Mouse (Mus musculus) testis, postnatal 10 days (tissue): Measurements from ENCODE around the gene Med15.
A peak's percentile ranks its signal among the peaks of the same experiment; 100 is the strongest.

Source experiments
- DNase-seq: peaks from one replicate; pipeline ENCODE4 v3.0.0; 2021; ENCODE audit warnings: low spot score

Gene Med15

DNA sequence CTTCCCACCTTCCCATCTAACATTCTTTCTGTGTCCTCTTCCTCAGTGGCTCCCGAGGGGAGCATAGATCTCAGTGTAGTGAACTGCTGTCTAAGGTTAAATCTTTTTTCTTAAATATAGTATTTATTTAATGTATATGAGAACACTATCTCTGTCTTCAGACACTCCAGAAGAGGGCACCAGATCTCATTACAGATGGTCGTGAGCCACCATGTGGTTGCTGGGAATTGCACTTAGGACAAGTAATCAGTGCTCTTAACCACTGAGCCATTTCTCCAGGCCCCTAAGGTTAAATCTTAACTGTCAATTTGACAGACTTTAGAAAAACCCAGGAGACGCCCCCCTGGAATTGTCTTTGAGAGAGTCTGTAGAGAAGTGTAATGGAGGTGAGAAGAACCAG, 670 bp downstream of the Med15 start:
- DNase-seq = no peak

DNA sequence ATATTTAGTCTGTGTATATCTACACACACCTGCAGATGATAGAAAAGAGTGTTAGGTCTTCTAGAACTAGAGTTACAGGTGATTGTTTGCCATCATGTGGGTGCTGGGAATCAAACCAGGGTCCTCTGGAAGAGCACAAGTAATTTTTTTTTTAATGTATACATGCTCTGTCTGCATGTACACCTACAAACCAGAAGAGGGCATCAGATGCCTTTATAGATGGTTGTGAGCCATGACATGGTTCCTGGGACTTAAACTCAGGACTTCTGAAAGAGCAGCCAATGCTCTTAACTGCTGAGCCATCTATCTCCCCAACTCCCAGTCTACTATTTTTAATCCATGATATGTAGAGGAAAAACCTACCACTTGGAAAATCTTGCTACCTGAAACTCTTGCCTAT, 2.7 kb downstream of the Med15 start:
- DNase-seq = no peak

DNA sequence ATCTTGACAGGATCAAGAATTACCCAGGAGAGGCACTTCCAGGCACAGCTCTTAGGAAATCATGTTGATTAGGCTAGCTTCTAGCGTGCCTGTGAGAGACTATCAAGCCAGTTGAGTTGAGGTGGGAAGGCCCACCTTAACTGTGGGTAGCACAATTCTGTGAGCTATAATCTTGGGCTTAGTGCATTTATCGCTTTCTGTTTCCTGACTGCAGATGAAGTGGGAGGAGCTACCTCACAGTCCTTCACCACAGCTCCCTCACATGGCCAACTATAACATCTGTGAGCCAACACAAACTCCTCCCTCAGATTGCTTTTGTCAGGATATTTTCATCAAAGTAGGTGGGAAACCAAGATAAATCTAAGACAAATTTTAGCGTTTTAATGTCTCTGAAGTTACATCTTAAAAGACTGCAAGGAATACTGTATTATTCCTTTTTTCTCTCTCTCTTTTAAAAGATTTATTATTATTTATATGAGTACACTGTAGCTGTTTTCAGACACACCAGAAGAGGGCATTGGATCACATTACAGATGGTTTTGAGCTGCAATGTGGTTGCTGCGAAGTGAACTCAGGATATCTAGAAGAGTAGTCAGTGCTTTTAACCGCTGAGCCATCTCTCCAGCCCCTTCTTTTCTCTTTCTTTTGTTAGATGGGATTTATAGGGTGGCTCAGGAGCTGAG, 5.4 kb downstream of the Med15 start:
- DNase-seq = no peak

DNA sequence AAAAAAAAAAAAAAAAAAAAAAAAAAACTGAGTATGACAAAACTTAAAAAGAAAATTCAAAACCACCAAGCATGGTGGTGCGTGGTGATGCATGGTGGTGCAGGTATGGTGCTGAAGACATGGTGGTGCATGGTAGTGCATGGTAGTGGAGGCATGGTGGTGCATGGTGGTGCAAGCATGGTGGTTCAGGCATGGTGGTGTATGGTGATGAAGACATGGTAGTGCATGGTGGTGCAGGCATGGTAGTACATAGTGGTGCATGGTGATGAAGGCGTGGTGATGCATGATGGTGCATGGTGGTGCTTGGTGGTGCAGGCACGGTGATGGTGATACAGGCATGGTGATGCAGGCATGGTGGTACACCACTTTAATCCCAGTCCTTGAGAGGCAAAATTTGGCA, 8.2 kb downstream of the Med15 start:
- DNase-seq = no peak

DNA sequence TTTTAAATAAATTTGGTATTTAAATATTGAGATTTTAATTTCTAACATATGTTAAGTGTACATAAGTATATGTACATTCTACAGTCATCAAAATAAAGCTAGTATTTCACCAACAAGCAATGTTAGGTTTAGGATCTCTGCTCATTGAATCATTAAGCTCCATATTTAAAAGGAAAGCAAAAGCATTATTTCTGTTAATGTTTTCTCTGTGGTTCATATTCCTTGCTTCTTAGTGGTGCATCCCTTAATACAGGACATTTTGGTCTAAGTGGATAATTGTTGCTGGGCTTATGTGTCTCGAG, 9.4 kb downstream of the Med15 start:
- DNase-seq = no peak

DNA sequence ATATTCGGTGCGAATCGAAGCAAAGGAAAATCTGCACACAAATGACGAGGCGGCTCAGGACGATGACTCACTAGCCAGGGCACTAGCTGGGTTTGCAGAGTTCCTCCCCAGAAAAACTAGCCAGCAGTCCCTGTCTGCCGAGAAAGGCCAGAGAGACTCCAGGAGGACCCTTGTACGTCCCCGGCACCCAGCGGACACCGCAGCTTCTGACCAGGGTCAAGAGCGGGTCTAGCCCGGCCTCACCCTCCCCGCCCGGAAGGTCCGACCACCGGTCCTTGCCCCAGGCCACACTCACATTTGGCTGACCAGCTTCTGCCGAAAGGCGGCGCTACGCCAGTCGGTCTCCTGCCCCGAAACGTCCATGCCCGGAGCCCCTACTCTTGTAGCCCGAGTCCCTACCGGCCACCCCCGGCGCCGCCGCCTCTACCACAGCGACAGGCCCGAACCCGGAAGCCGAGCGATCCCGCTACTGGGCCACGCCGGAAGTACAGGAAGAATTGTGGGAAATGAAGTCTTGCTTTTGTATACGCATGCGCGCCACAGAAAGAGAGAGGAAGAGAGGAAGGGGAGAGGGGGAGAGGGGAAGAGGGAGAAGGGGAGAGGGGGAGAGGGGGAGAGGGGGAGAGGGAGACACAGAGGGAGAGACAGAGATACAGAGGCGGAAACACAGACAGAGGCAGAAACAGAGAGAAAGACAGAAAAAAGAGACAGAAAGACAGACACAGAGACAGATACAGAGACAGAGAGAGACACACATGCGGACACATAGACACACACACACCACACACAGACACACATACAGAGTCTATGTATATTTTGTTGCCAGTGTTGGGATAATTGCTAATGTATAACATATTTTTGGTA, 10.0 kb downstream of the Med15 start:
- DNase-seq = peak; percentile 89

DNA sequence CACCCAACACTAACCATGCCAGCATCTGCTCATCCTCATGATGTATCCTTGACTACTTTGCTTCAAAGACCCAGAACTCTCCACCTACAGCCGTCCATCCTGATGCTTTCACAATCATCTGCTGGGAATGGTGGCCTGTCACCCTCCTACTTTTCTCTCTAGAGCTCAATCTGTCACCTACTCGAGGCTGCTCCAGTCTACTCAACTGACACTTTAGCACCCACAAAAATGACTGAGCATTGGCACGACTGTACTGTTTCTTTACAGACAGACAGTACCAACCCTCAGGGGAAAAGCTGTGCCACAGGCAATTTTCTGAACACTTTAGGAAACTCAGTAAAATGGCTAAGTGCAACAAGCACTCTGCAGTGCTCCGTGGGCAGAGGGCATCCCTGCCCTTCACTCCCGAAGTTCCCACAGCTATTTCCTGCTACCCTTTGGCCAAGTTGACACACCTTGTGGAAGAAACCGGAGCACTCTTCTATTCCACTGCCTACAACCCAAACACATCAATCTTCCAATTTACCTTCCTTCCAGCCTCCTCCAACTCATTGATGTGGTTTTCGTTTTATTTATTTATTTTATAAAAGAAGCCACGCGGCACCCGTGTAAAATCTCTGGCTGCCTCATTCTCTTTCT, 10.8 kb downstream of the Med15 start:
- no peak for DNase-seq

DNA sequence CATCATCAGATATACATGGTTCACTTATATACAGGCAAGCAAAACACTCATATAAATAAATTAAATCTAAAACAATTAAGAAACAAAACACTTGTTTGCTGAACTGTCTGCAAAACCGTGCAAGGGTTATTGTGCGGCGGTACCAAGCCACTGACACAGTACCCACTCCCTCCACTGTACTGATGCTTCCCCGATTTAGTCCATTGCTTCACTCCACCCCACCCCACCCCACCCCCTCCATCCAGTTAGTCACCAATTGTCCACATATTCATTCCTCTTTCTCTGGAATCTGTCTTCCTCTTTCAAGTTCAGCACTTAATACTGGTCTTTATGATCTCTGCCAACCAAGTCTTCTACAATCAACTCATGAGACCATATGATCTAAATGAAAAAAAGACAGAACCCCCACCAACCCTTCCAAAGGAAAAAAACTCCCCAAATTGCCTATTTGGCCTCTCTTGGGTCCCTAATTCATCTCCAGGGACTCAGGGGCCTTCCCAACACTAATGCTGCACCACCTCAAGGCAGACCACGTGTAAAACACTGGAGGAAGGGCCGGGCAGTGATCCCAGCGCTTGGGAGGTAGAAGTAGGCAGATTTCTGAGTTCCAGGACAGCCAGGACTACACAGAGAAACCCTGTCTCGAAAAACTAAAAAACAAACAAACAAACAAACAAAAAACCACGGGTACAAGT, 11.4 kb downstream of the Med15 start:
- DNase-seq = no peak

DNA sequence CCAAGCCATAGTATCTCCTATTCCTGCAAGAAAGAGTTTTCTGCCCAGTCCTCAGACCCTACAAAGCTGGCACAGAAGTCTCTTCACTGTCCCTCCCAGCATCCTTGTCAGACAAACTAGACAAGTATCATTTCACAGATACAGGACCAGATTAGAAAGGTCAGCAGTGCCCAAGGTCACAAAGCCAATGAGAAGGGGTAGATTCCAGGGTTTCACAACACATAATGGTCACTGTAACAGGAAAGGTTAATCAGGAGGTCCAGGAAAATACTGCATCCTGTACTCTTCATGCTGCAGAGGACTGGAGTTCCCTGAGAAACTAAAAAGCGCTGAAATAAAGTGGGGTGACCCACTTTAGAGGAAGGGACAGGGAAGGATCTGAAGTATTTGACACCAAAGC, 14.9 kb downstream of the Med15 start:
- DNase-seq = no peak

DNA sequence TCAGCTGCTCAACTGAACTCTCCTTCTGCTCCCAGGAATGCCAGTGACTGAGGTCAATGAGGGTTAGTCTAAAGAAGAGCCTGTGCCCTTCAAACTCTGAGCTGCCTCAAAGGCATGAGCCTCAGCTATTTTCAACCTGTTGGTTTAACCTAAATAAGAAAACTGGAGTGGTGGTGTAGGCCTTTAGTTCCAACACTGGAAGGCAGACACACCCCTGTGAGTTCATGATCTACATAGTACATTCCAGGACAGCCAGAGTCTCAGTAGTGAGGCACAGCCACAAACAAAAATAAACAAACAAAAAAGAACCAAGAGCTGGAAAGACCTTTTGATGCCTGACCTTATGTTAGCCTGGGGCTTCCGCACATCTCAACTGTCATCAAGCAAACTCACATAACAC, 25.1 kb downstream of the Med15 start:
- no peak for DNase-seq

DNA sequence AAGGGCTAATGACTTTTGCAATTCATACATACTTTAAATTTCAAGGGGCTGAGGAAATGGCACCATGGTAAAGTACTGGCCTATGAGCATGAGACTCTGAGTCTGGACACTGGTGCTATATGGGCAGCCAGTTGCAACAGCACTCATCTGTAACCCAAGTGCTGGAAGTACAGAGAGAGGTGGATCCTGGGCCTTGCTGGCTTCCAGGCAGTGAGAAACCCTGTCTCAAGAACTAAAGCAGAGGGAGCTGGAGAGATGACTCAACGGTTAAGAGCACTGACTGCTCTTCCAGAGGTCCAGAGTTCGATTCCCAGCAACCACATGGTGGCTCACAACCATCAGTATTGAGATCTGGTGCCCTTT, 31.7 kb downstream of the Med15 start:
- DNase-seq = no peak

DNA sequence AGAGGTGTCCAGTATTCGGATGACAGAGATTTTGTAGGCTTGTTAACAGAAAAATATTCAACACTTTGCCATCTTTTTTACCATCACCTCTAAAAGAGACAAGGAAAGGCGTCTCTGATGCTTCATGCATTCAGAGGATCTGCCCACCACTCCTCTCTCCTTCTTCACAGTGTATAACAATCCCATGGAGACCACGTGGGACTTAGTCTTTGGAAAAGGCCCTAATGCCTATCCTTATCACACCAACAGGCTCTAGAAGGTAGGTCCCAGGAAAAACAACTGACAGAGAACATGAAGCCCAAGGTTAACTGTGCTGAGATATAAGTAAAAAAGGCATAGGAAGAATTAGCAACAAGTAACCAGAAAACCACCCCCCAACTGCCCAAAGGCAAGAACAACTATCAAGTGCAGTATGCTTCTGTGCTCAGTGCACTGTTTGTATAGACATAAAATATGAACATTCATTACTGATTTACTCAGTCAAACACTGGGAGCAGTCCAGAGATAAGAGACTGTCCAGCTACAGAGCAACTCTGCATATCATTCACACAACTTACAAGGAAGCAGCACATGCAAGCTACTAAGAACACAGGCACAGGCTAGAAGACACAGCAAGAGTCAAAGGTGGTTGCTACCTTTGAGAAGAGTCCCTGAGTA, 32.2 kb downstream of the Med15 start:
- no peak for DNase-seq

DNA sequence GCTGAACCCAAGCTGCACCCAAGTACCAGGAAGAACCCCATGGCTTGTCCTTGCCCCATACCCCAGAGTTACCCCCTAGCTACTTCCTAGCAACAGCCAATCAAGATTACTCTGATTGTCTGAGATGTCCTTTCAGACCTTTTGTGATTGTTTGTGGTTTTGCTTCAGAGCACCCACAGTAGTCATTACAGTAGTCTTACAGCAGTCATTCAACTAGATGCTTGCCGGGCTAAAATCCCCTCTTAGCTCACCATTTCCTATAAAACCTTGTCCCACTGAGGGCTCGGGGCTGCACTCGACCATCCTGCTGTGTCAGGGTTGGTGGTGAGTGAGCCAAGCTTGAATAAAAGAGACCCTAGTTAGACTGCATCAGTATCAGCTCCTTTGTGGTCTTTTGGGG, 37.8 kb downstream of the Med15 start:
- DNase-seq = no peak

DNA sequence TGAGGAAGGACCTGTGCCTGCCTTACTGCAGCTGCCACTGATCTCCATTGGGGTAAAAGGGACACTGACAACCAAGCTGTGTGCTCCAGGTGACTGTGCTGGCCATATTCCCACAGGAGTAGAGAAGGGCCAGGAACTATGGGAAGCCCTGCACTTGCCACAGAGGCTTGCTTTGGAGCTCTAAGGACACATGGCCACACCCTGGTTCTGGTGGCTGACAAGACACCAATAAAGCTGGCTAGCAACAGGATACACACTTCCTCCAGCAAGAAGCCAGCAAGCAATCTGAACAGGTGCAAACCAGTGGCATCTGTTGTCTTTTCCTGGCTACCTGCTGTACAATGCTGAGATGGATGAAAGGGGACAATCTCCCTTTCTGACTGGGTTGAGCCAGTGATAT, 62.8 kb downstream of the Med15 start:
- DNase-seq = no peak

DNA sequence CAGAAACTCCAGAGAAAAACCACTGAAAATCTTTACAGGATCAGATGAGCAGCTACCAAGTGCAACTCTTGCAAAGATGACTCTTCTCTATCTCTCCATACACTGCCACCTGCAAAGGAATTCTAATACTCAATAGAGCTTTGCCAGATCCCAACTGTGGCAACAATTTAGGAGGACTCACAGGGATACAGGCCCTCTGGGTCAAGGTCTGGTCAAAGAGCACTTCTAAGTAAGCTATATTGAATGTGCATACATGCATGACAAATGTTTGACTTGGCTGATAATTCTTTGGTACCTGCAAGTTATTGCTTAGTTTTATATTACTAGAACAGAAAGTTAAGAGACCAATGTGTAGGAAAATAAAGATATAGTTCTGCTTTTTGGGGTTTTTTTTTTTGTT, 67.1 kb downstream of the Med15 start:
- DNase-seq = no peak

DNA sequence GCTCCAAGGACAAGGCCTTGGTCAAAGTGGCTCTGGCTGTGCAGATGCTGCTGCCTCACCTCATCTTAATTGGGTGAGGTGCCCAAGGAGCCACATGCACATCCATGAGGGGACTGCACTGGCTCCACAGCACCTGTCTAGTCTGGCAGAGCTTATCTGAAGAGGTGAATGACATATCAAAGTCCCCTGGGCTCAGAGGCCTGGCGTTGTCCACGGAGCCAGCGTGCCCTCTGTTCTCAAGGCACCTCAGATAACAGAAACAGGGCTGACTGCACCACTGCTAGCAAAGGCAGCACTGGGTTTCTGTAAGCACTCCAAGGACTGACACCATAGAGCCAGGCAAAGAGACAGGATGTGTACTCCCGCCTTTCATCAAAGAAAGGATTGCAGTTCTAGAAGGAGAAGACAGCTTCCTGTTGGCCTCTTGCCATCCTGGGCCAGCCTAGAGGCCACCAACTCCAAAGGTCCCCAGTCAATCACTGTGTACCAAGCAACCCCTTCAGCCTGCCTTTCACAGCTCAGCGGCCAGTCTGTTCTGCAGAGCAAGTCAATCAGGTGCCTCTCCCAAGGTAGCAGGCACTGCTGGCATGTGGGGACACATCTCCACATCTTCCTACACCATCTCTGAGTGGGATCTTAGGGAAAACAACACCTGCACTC, 76.3 kb downstream of the Med15 start:
- DNase-seq = no peak

DNA sequence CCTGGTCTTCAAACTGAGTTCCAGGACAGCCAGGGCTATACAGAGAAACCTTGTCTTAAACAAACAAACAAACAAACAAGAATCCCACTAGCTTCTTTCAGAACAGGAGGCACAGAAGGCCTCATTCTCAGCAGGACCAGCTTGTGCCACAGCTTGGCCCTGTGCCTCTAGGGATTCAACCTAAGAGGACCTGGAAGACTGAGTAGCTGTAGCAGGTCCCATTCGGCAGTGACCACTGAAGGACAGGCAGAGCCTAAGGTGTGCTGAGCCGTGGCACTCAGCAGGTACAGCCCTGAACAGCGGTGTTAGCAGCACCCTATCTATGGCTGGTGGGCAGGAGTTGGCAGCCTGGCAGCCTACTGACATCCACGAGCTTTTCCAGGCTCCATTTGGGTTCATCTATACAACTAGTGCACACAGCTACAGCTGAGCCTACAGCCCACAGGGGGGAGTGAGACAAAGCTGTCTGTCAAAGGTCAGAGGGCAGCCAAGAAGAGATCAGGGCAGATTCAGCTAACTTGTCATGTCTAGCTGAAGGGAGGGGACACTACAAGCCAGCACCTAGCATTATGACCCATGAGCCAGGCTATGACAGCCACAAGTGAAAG, 78.4 kb downstream of the Med15 start:
- no peak for DNase-seq

DNA sequence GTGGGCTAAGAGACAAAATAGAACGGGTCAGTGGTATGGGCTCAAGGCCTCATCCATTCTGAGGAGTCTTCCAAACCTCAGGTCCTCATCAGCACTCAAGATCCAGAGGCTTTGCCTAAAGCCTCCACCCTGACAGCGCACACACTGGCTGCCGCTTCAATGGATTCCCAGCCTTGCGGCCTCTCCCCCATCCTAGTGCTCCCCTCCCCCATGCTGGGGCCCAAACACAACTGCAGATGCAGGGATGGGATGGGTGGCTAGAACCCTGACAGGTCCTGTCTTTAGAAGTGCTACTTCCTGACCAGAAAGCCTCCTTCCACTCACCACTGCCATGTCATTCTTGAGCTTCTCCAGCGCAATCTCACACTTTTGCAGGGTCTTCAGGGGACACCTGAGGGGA, 79.1 kb downstream of the Med15 start:
- DNase-seq = no peak

DNA sequence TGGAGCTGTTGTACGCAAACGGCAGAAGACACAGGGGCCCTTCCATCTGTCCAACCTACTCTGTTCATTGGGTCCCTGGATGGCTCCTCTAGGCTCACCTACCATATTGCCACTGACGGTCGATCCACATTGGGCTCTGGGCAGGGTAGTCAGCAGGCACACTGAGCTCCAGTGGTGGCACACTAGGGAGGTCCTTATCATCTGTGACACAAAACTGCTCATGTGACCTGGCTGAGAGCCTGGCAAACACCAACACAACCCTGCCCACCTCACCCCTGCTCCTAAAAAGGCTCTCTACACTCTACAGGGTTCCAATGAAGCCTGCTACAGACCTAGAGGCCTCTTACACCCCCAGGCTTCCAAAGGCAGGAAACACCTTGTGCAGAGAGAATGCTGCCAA, 80.1 kb downstream of the Med15 start:
- no peak for DNase-seq

DNA sequence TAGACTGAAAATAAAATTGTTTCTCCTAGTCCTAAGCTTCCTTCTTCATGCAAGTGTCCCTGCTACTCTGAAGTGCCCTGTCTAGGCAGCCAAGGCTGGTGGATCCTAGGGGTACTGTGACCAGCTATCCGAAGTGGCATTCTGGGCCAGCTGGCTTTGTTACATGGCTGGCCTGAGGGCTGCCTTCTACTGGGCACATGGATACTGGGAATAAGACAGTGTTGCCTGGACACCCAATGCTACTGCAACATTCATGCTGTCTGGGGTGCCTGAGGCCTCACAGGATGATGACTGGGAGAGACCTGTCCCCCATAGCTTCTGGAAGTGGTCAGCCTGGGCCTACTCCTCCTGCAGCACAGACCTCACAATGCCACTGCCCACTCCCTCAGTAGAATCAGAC, 82.0 kb downstream of the Med15 start:
- no peak for DNase-seq

DNA sequence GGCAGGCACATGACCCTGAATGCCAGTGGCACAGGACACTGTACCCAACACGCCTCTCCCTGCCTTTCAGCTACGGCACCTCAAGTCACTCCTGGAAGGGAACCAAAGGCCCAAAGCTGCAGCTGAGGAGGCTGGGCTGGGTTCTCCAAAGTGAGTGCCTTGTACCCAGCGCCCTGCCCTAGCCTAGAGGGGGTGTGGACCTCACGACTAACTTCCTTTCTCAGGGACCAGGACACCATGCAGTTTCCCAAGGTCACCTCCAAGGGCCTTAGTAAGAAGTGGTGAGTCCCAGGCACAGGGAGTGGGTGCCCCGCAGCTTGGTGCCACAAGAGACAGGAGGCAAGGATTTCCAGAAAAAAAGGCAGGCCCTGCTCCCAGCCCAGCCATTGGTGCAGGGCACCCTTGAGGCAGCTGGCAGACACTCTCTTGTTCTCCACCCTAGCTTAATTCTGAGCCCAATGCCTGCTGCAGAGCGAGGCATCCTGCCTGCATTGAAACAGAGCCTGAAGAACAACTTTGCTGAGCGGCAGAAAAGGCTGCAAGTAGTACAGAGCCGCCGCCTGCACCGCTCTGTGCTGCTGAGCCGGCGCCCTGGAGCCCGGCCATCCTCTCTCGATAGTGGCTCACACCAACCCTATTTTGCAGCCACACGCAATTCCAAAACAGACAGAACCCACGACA, 82.6 kb downstream of the Med15 start:
- no peak for DNase-seq
